Mouse (Mus musculus) heart, adult 2 months (tissue): Measurements from ENCODE around the gene Slc36a2.

Experiments used
- CTCF ChIP-seq: fragments of 200-600 bp; IDR thresholded peaks from 2 replicates; pipeline ENCODE4 v1.8.1; 2022; ENCODE audit warnings: antibody characterized with exemption, mild to moderate bottlenecking, moderate library complexity
- EP300 ChIP-seq: fragments of 200-500 bp; IDR thresholded peaks from 2 replicates; pipeline ENCODE4 v1.6.1; 2011; ENCODE audit warnings: low read depth, low read length, control low read depth; ENCODE audit not compliant: insufficient read depth
- POLR2A ChIP-seq: fragments of 200-500 bp; IDR thresholded peaks from 2 replicates; pipeline ENCODE4 v1.6.1; 2011; ENCODE audit warnings: mild to moderate bottlenecking, low read depth, low read length, control low read depth; ENCODE audit not compliant: insufficient read depth

- TF ChIP-seq POLR2A (no peak), CTCF (no peak), EP300 (no peak)
These were observed 70.6 kb downstream of the Slc36a2 start for GRCm38 (mm10) chr11:55114291-55114690.
